In the genomic region with DNA sequence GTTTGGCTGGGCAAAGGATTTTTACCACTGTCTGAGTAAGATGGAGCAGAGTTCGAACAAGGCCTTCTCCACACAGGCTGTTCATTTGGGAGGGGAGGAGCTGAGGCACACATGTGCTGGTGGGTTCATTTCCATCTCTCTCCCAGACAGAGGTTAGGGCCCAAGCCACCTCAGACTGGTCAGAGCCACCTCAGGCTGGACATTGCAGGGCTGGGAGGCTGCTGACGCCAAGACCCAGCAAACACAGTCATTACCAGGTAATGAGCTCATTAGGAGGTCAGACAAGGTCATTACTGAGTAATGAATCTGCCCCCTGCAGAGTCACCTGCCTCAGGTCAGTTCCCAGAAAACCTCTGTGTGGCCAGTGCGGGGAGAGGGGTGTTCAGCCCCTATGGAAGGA, we compare ENCODE assay signal across 37 mouse cellular contexts. TPM values are rescaled to one million over a fixed set of nuclear protein-coding genes. Genes with fewer than 3 reads are reported as not detected.
DNase-seq lines count a peak whose midpoint lies in the region; ATAC-seq and TF ChIP-seq lines count a peak whose summit lies in the region.
"Had no signal": no experiment of that assay in that cellular context is flagged by ENCODE, and none has a peak within 500 bp of the region (broad histone marks: within the 10 kb centered on the region; RNA-seq: fewer than 3 reads in every experiment).

No protein-coding gene starts in this region.

- 65% methylated on average over 3 of the region's 3 CpGs for WGBS in kidney, embryonic 16.5 days
- WGBS in kidney, adult 2 months = 52% methylated on average over 3 of the region's 3 CpGs
- WGBS in limb, embryonic 10.5 days = 45% methylated on average over 3 of the region's 3 CpGs

- H3K4me1 ChIP-seq in kidney, embryonic 16.5 days (ENCODE audit: insufficient read depth, low read length) = peaks cover 4% of the 10 kb centered on the region
- 0 out of 2 replicates have a peak, but pooled peaks cover 4% of the 10 kb centered on the region for H3K4me1 ChIP-seq in kidney, adult 2 months (ENCODE audit: control insufficient read depth, insufficient read depth, low read length)
- H3K4me1 ChIP-seq in limb, embryonic 10.5 days = peaks cover 74% of the 10 kb centered on the region

- no peak; the same call in 1 of the 2 replicates for ATAC-seq in kidney, embryonic 16.5 days (ENCODE audit: low FRiP score, low TSS enrichment)
- ATAC-seq in monocyte, adult 5-6 weeks (replicated peaks; ENCODE audit: insufficient number of reproducible peaks, low FRiP score, low TSS enrichment, poor library complexity, severe bottlenecking) = no peak
- ATAC-seq in erythroblast, adult 5-6 weeks (replicated peaks; ENCODE audit: low FRiP score, poor library complexity, severe bottlenecking) = no peak
- ATAC-seq: activated CD4-positive, CD25-positive, alpha-beta regulatory T cell, adult 4 months; CD4-positive, CD25-positive, alpha-beta regulatory T cell, adult 4 months; hindbrain, embryonic 16.5 days; liver, embryonic 12.5 days; liver, postnatal 0 days had no signal

- no peak for TF ChIP-seq POLR2A in kidney, adult 2 months (IDR thresholded peaks at IDR 0.05; ENCODE audit: low read depth, low read length)

- no peak overlapping the region for H3K9ac ChIP-seq in kidney, embryonic 16.5 days (replicated peaks; ENCODE audit: low read length)
- H3K9ac ChIP-seq: embryonic facial prominence, embryonic 13.5 days; forebrain, embryonic 12.5 days; heart, embryonic 12.5 days; liver, embryonic 12.5 days; liver, postnatal 0 days; midbrain, embryonic 12.5 days; neural tube, embryonic 13.5 days had no signal

- no peaks in the 10 kb centered on the region for H3K9me3 ChIP-seq in kidney, embryonic 16.5 days (ENCODE audit: low read length)
- no peaks in the 10 kb centered on the region for H3K9me3 ChIP-seq in limb, embryonic 10.5 days (replicated peaks)
- H3K9me3 ChIP-seq: embryonic facial prominence, embryonic 13.5 days; forebrain, embryonic 12.5 days; heart, embryonic 12.5 days; liver, embryonic 12.5 days; megakaryocyte, embryonic 14.5 days; midbrain, embryonic 12.5 days; neural tube, embryonic 13.5 days had no signal

- TF ChIP-seq CTCF in kidney, adult 2 months (conservative IDR thresholded peaks at IDR 0.05; ENCODE audit: insufficient read depth, insufficient read length, low read depth, low read length) = no peak

- H3K4me3 ChIP-seq in kidney, embryonic 16.5 days (ENCODE audit: low read length) = no peak overlapping the region
- no peak overlapping the region for H3K4me3 ChIP-seq in kidney, adult 2 months (ENCODE audit: insufficient read depth, low read depth, low read length)
- no peak overlapping the region for H3K4me3 ChIP-seq in limb, embryonic 10.5 days
- H3K4me3 ChIP-seq: embryonic facial prominence, embryonic 13.5 days; erythroblast, embryonic 14.5 days; forebrain, embryonic 12.5 days; heart, adult 2 months; heart, embryonic 12.5 days; liver, embryonic 12.5 days; megakaryocyte, embryonic 14.5 days; midbrain, embryonic 12.5 days; neural tube, embryonic 13.5 days had no signal

- DNase-seq in kidney, adult 11 months = peak; percentile 81
- peak; percentile 81 for DNase-seq in kidney, adult 2 months
- DNase-seq in kidney, postnatal 10 days = peak; percentile 68
- DNase-seq in limb, embryonic 10.5 days (ENCODE audit: low spot score) = peak; percentile 71
- DNase-seq in layer of hippocampus, postnatal 36 days = no peak
- DNase-seq: adrenal gland, adult 2 months; adrenal gland, postnatal 36 days; cerebellum, adult 2 months; cerebellum, postnatal 36 days; heart, adult 2 months; layer of hippocampus, adult 9-11 months; liver, postnatal 0 days; lung, postnatal 36 days; right cerebral cortex, postnatal 14 days; thymus, postnatal 4 days had no signal

- H3K36me3 ChIP-seq in kidney, embryonic 16.5 days (ENCODE audit: insufficient read depth, low read length) = no peaks in the 10 kb centered on the region
- H3K36me3 ChIP-seq in kidney, adult 2 months (ENCODE audit: control insufficient read depth, insufficient read depth, low read length) = no peaks in the 10 kb centered on the region
- H3K36me3 ChIP-seq in limb, embryonic 10.5 days = no peaks in the 10 kb centered on the region
- H3K36me3 ChIP-seq: embryonic facial prominence, embryonic 13.5 days; forebrain, embryonic 12.5 days; heart, embryonic 12.5 days; liver, embryonic 12.5 days; midbrain, embryonic 12.5 days; neural tube, embryonic 13.5 days had no signal

- no peak overlapping the region for H3K27ac ChIP-seq in kidney, embryonic 16.5 days (ENCODE audit: low read length)
- H3K27ac ChIP-seq in kidney, adult 2 months (ENCODE audit: insufficient read depth, low read depth, low read length) = no peak overlapping the region
- H3K27ac ChIP-seq in limb, embryonic 10.5 days = peak overlapping the region; percentile 76
- H3K27ac ChIP-seq: embryonic facial prominence, embryonic 13.5 days; forebrain, embryonic 12.5 days; heart, adult 2 months; liver, embryonic 12.5 days; midbrain, embryonic 12.5 days; neural tube, embryonic 13.5 days had no signal

- no peak overlapping the region for H3K4me2 ChIP-seq in kidney, embryonic 16.5 days (replicated peaks; ENCODE audit: low read depth, low read length)
- H3K4me2 ChIP-seq: embryonic facial prominence, embryonic 13.5 days; forebrain, embryonic 12.5 days; heart, embryonic 12.5 days; liver, embryonic 12.5 days; midbrain, embryonic 12.5 days; neural tube, embryonic 13.5 days had no signal

- peaks cover 43% of the 10 kb centered on the region for H3K27me3 ChIP-seq in kidney, embryonic 16.5 days (ENCODE audit: insufficient read depth, low read length)
- H3K27me3 ChIP-seq in kidney, adult 2 months (replicated peaks; ENCODE audit: control insufficient read depth, insufficient read depth, low read length) = 0 out of 2 replicates have a peak, but pooled peaks cover under 1% of the 10 kb centered on the region
- peaks cover 49% of the 10 kb centered on the region for H3K27me3 ChIP-seq in limb, embryonic 10.5 days (ENCODE audit: low read depth, poor library complexity, severe bottlenecking)

RNA-seq across cellular contexts. Expression of gene B830017H08Rik, which starts 4.1 kb away (rescaled TPM):
- 0.09 TPM in 1 of 2 replicates, not detected in the other for polyA plus RNA-seq in kidney, embryonic 16.5 days (2015; fragmentation: Nextera tagmentation; extraction: Ambion mirVana)
- polyA plus RNA-seq in kidney, adult 2 months (2012; rRNA removed) = 6.2 and 7.9 TPM in 2 replicates
- polyA plus RNA-seq in limb, embryonic 10.5 days (2016; fragmentation: Nextera tagmentation; extraction: Ambion mirVana) = 0.55 and 0.61 TPM in 2 replicates
- 1 to 10 TPM; 2.6 to 4.0 TPM for total RNA-seq in layer of hippocampus, postnatal 36 days (2021)
- not detected in 3 replicates for total RNA-seq in monocyte, adult 5-6 weeks (2017)
- not detected in 2 replicates for total RNA-seq in erythroblast, adult 5-6 weeks (2015; ENCODE audit: low replicate concordance)
- total RNA-seq in erythroblast, adult 5-6 weeks (2017; ENCODE audit: low replicate concordance) = not detected in 2 replicates
- total RNA-seq: adrenal gland, adult 2 months; adrenal gland, postnatal 36 days; gastrocnemius, adult 8-10 months; heart, adult 2 months; hematopoietic stem cell, adult 5-6 weeks had no signal
- polyA plus RNA-seq: activated CD4-positive, CD25-positive, alpha-beta regulatory T cell, adult 4 months; adrenal gland, adult 2 months; CD4-positive, CD25-positive, alpha-beta regulatory T cell, adult 4 months; erythroblast, embryonic 14.5 days; forebrain, embryonic 12.5 days; heart, adult 2 months; heart, embryonic 12.5 days; heart, postnatal 0 days; intestine, embryonic 14.5 days; liver, embryonic 12.5 days; liver, postnatal 0 days; lung, embryonic 16.5 days; small intestine, adult 2 months; stomach, embryonic 14.5 days; thymus, postnatal 0 days had no signal

RNA-seq across cellular contexts. Expression of gene Car15, which starts 9.3 kb away (rescaled TPM):
- 35.7 and 48.6 TPM in 2 replicates for polyA plus RNA-seq in kidney, embryonic 16.5 days (2015; fragmentation: Nextera tagmentation; extraction: Ambion mirVana)
- polyA plus RNA-seq in kidney, adult 2 months (2012; rRNA removed) = 372 and 440 TPM in 2 replicates
- 2.5 and 3.4 TPM in 2 replicates for polyA plus RNA-seq in limb, embryonic 10.5 days (2016; fragmentation: Nextera tagmentation; extraction: Ambion mirVana)
- total RNA-seq in layer of hippocampus, postnatal 36 days (2021) = 10 to 100 TPM; 12.8 to 16.4 TPM
- total RNA-seq in monocyte, adult 5-6 weeks (2017) = 0.43 to 7.7 TPM (median 6.5 TPM) in 3 replicates
- 2.5 TPM in 1 of 2 replicates, not detected in the other for total RNA-seq in erythroblast, adult 5-6 weeks (2015; ENCODE audit: low replicate concordance)
- total RNA-seq in erythroblast, adult 5-6 weeks (2017; ENCODE audit: low replicate concordance) = 1.3 TPM in 1 of 2 replicates, not detected in the other
- total RNA-seq: hematopoietic stem cell, adult 5-6 weeks had no signal

RNA-seq across cellular contexts. Expression of gene Scarf2, which starts 31.8 kb away (rescaled TPM):
- 8.1 and 8.9 TPM in 2 replicates for polyA plus RNA-seq in kidney, embryonic 16.5 days (2015; fragmentation: Nextera tagmentation; extraction: Ambion mirVana)
- 26.8 and 38.2 TPM in 2 replicates for polyA plus RNA-seq in kidney, adult 2 months (2012; rRNA removed)
- polyA plus RNA-seq in limb, embryonic 10.5 days (2016; fragmentation: Nextera tagmentation; extraction: Ambion mirVana) = 16.8 and 24.5 TPM in 2 replicates
- total RNA-seq in layer of hippocampus, postnatal 36 days (2021) = 1 to 10 TPM; 2.1 to 2.4 TPM
- total RNA-seq in monocyte, adult 5-6 weeks (2017) = 0.19 to 0.21 TPM in 2 of 3 replicates, not detected in the other
- total RNA-seq in erythroblast, adult 5-6 weeks (2015; ENCODE audit: low replicate concordance) = not detected in 2 replicates
- total RNA-seq in erythroblast, adult 5-6 weeks (2017; ENCODE audit: low replicate concordance) = not detected in 2 replicates
- total RNA-seq: hematopoietic stem cell, adult 5-6 weeks had no signal
- polyA plus RNA-seq: activated CD4-positive, CD25-positive, alpha-beta regulatory T cell, adult 4 months; CD4-positive, CD25-positive, alpha-beta regulatory T cell, adult 4 months had no signal

Comparison
In these comparisons a context has a peak if more than half of its experiments do, and no peak if none do; other contexts are left out.
1. DNase-seq: peak in kidney, adult 11 months (single experiment), kidney, adult 2 months (single experiment), kidney, postnatal 10 days (single experiment) and limb, embryonic 10.5 days (single experiment); none in layer of hippocampus, postnatal 36 days (0 of 2).